Mouse (Mus musculus) neural tube, embryonic 13.5 days (tissue): ENCODE measurements around the gene Psmd13. TPM values are rescaled to one million over a fixed set of nuclear protein-coding genes. Genes with fewer than 3 reads are reported as not detected.
A peak's percentile ranks its signal among the peaks of the same experiment; 100 is the strongest.

ENCODE experiments used
- ATAC-seq: fragments of 200-750 bp; cut with Nextera tagmentation; 2 replicates; pipeline ENCODE4 v1.8.0; 2017; ENCODE audit warnings: low read depth, mild to moderate bottlenecking, moderate TSS enrichment, moderate library complexity
- H3K27ac ChIP-seq: fragments of 300-500 bp; sonication (generic); replicated peaks from 2 replicates; pipeline ENCODE4 v1.5.1; 2015; ENCODE audit warnings: moderate library complexity, mild to moderate bottlenecking, inconsistent platforms
- H3K27me3 ChIP-seq: fragments of 300-500 bp; sonication (generic); 2 replicates; pipeline ENCODE4 v1.6.1; 2015; ENCODE audit warnings: mild to moderate bottlenecking, inconsistent platforms
- H3K36me3 ChIP-seq: fragments of 300-500 bp; sonication (generic); 2 replicates; pipeline ENCODE4 v1.6.1; 2015; ENCODE audit warnings: mild to moderate bottlenecking, inconsistent platforms
- H3K4me1 ChIP-seq: fragments of 300-500 bp; sonication (generic); replicated peaks from 2 replicates; pipeline ENCODE4 v1.6.1; 2015; ENCODE audit warnings: inconsistent platforms
- H3K4me2 ChIP-seq: fragments of 300-500 bp; sonication (generic); 2 replicates; pipeline ENCODE4 v1.6.1; 2015; ENCODE audit warnings: inconsistent platforms, mild to moderate bottlenecking, moderate library complexity
- H3K4me3 ChIP-seq: fragments of 300-500 bp; sonication (generic); 2 replicates; pipeline ENCODE4 v1.5.1; 2015; ENCODE audit warnings: mild to moderate bottlenecking, inconsistent platforms
- H3K9ac ChIP-seq: fragments of 300-500 bp; sonication (generic); 2 replicates; pipeline ENCODE4 v1.6.1; 2015; ENCODE audit warnings: moderate library complexity, mild to moderate bottlenecking, inconsistent platforms
- H3K9me3 ChIP-seq: fragments of 300-500 bp; sonication (generic); 2 replicates; pipeline ENCODE4 v1.6.1; 2016; ENCODE audit warnings: inconsistent platforms
- WGBS: fragments of 180-500 bp; shearing (Covaris S2); methylation state at CpG from one replicate; pipeline ENCODE4 v1.1.7; 2015; 5-methylcytosine and 5-hydroxymethylcytosine counted together
- polyA plus RNA-seq: library from polyadenylated mRNA; unstranded; fragments of >200 nt; fragmentation: Nextera tagmentation; extraction: Ambion mirVana; gene quantifications from 2 replicates; pipeline ENCODE4 v1.2.1, GENCODE M21; 2015

The Psmd13 gene
- polyA plus RNA-seq, 1 experiment from 2014 or later = 258 TPM

- H3K27me3 ChIP-seq = no peaks in the 10 kb centered on the region
- H3K36me3 ChIP-seq = peaks cover 65% of the 10 kb centered on the region
- H3K27ac ChIP-seq = no peak overlapping the region
- H3K9me3 ChIP-seq = no peaks in the 10 kb centered on the region
- 92% methylated on average over 7 of the region's 7 CpGs for WGBS
- no peak overlapping the region for H3K9ac ChIP-seq
- no peak overlapping the region for H3K4me2 ChIP-seq
- no peak for ATAC-seq
- H3K4me1 ChIP-seq = 0 out of 2 replicates have a peak, but pooled peaks cover under 1% of the 10 kb centered on the region
- H3K4me3 ChIP-seq = no peak overlapping the region
Observed at GRCm38 (mm10) chr7:140897863-140898262, 16.1 kb downstream of the Psmd13 start.

DNA sequence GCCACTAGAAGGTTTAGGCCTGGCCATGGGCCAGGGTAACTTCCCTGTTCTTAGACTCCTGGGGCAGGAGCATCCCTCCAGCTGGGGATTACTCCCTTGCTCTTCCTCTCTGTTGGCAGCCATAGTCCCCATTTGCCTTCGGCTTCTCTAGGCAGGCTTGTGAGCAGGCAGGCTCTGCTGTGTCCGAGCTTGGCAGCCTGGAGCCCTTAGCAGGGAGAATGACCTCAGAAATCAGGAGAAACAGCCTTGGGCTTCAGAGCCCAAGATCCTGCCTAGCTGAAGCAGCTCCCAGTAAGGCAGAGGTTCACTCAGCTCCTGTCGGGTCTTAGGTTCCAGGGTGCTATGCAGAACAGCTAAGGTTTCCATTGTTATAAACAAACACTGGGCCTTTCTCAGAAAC lies 17.4 kb downstream of the Psmd13 start:
- 81% methylated on average over 3 of the region's 3 CpGs for WGBS
- H3K9ac ChIP-seq = no peak overlapping the region

GRCm38 (mm10) chr7:140900220-140900619 lies 18.5 kb downstream of the Psmd13 start, which contains the start of gene Cox8b:
Cox8b (minus strand) TSS chr7:140900446.
- Histone ChIP-seq H3K4me2 (no peak within 1 kb of the TSS), H3K9me3 (no peaks in the 10 kb centered on the region), H3K27ac (no peak within 1 kb of the TSS), H3K27me3 (no peaks in the 10 kb centered on the region), H3K9ac (no peak within 1 kb of the TSS), H3K36me3 (peaks cover 44% of the 10 kb centered on the region), H3K4me3 (no peak within 1 kb of the TSS), H3K4me1 (peaks cover 7% of the 10 kb centered on the region; the same call in 1 of the 2 replicates)
- no peak for ATAC-seq
- 74% methylated on average over 10 of the region's 10 CpGs for WGBS

More for the DNA sequence above, 17.4 kb downstream of the Psmd13 start:
- H3K4me1 ChIP-seq = peaks cover 7% of the 10 kb centered on the region; the same call in 1 of the 2 replicates
- no peak overlapping the region for H3K4me3 ChIP-seq
- H3K27me3 ChIP-seq = no peaks in the 10 kb centered on the region
- H3K4me2 ChIP-seq = no peak overlapping the region
- no peak for ATAC-seq
- no peak overlapping the region for H3K27ac ChIP-seq
- H3K36me3 ChIP-seq = peaks cover 54% of the 10 kb centered on the region
- no peaks in the 10 kb centered on the region for H3K9me3 ChIP-seq

- WGBS = 83% methylated on average over 15 of the region's 15 CpGs
Observed at GRCm38 (mm10) chr7:140902036-140902875, 20.5 kb downstream of the Psmd13 start.

DNA sequence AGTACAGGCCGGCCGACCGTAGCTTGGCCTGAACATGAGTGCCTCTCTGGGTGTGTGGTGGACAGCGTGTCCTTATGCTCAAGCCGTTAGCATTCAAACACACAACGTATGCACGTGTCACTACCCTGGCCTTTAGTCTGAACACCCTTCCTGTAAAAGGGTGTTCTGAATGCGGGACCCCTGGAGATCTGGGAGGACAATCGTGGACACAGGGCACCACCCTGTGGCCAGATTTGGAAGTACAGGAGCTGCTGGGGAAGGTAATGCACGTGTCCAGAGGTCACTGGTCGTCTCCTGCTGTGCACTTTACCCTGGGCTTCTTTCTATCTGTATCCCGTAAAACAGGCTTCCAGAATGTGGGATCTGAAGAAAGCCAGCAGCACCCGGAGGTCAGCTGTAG lies 21.4 kb downstream of the Psmd13 start:
- Histone ChIP-seq H3K4me3 (no peak overlapping the region), H3K27ac (no peak overlapping the region), H3K4me2 (no peak overlapping the region), H3K9ac (peak overlapping the region; percentile 41), H3K4me1 (peaks cover 7% of the 10 kb centered on the region; the same call in 1 of the 2 replicates), H3K36me3 (peaks cover 16% of the 10 kb centered on the region), H3K27me3 (no peaks in the 10 kb centered on the region), H3K9me3 (no peaks in the 10 kb centered on the region)
- 24% methylated on average over 13 of the region's 13 CpGs for WGBS
- peak; percentile 62 for ATAC-seq

More at GRCm38 (mm10) chr7:140902036-140902875, 20.5 kb downstream of the Psmd13 start:
- Histone ChIP-seq H3K9me3 (no peaks in the 10 kb centered on the region), H3K9ac (no peak overlapping the region), H3K36me3 (peaks cover 26% of the 10 kb centered on the region), H3K27me3 (no peaks in the 10 kb centered on the region), H3K4me1 (peaks cover 7% of the 10 kb centered on the region; the same call in 1 of the 2 replicates), H3K4me2 (no peak overlapping the region), H3K27ac (no peak overlapping the region), H3K4me3 (no peak overlapping the region)
- ATAC-seq = no peak

GRCm38 (mm10) chr7:140905642-140906081 lies 23.9 kb downstream of the Psmd13 start:
- 90% methylated on average over 2 of the region's 2 CpGs for WGBS
- Histone ChIP-seq H3K4me3 (no peak overlapping the region), H3K4me2 (no peak overlapping the region), H3K9ac (no peak overlapping the region), H3K27ac (no peak overlapping the region), H3K36me3 (no peaks in the 10 kb centered on the region), H3K4me1 (peaks cover 12% of the 10 kb centered on the region), H3K27me3 (no peaks in the 10 kb centered on the region), H3K9me3 (no peaks in the 10 kb centered on the region)
- no peak for ATAC-seq

DNA sequence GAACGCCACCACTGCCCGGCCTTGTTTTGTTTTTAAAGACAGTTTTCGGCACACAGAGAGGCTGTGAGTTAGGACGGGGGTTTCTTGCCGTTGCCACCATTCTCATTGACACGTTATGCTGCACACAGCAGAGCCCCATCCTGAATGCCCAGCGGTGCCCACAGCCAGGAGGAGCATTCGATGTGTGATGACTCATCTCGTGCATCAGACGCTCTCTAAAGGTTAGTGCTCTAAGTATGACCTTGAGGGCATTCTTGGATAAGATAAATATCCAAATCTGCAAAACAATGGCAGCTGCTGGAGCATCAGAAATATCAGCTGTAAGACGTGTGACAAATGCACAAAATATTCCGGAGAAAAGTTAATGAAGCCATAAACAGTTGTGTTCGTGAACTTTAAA lies 25.4 kb downstream of the Psmd13 start:
- H3K4me3 ChIP-seq = no peak overlapping the region
- no peak overlapping the region for H3K9ac ChIP-seq
- no peak for ATAC-seq
- H3K36me3 ChIP-seq = no peaks in the 10 kb centered on the region
- H3K9me3 ChIP-seq = no peaks in the 10 kb centered on the region
- no peak overlapping the region for H3K4me2 ChIP-seq
- H3K27me3 ChIP-seq = no peaks in the 10 kb centered on the region
- H3K4me1 ChIP-seq = peaks cover 12% of the 10 kb centered on the region
- no peak overlapping the region for H3K27ac ChIP-seq
- WGBS = 83% methylated on average over 13 of the region's 13 CpGs

DNA sequence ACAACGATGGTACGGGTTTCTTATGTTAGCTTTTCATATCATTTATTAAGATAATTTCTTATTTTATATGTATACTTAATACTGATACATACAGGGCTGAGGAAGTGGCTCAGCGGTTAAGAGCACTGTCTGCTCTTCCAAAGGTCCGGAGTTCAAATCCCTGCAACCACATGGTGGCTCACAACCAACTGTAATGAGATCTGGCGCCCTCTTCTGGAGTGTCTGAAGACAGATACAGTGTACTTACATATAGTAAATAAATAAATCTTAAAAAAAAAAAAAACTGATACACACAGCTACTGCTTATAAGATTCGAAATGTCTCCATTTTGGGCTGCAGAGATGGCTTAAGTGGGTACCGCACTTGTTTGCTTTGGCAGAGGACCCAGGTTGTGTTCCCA lies 25.9 kb downstream of the Psmd13 start:
- Histone ChIP-seq H3K4me1 (peaks cover 12% of the 10 kb centered on the region), H3K36me3 (no peaks in the 10 kb centered on the region), H3K27me3 (no peaks in the 10 kb centered on the region), H3K4me2 (no peak overlapping the region), H3K4me3 (no peak overlapping the region), H3K9ac (no peak overlapping the region), H3K9me3 (no peaks in the 10 kb centered on the region), H3K27ac (no peak overlapping the region)
- WGBS = 87% methylated on average over 7 of the region's 7 CpGs
- no peak for ATAC-seq

- no peak overlapping the region for H3K27ac ChIP-seq
- H3K36me3 ChIP-seq = no peaks in the 10 kb centered on the region
- WGBS = 52% methylated on average over 7 of the region's 7 CpGs
Observed at GRCm38 (mm10) chr7:140908181-140908580, 26.4 kb downstream of the Psmd13 start.

DNA sequence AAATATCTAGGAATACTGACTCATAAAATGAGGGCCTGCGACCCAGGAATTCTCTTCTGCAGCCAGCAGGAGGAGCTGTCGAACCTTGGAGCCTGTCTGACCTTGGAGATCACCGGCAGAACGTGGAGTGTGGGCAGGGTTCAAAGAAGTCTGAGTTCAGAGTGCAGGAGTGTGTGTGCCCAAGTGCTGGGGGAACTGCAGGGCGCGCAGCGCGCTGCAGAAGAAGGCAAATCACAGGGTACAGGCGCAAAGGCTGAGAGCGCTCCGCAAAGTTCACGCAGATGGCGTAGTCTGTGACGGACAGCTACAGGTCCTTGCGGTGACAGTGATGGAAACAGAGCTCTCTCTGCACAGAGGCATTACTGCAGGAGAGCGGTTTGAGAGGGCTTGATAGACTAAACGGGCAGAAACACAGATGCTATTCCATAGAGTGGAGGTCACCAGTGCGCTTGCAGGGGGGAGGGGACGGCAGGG lies 26.9 kb downstream of the Psmd13 start:
- Histone ChIP-seq H3K4me3 (peak overlapping the region; percentile 36), H3K9me3 (no peaks in the 10 kb centered on the region), H3K9ac (peak overlapping the region; percentile 56), H3K4me2 (peak overlapping the region; percentile 72), H3K36me3 (no peaks in the 10 kb centered on the region), H3K27ac (no peak overlapping the region), H3K27me3 (peaks cover 1% of the 10 kb centered on the region; the same call in 1 of the 2 replicates), H3K4me1 (peaks cover 5% of the 10 kb centered on the region)
- 2% methylated on average over 19 of the region's 19 CpGs for WGBS
- ATAC-seq = peak; percentile 60

More at GRCm38 (mm10) chr7:140908181-140908580, 26.4 kb downstream of the Psmd13 start:
- Histone ChIP-seq H3K9ac (no peak overlapping the region), H3K27me3 (no peaks in the 10 kb centered on the region), H3K4me1 (peaks cover 9% of the 10 kb centered on the region), H3K9me3 (no peaks in the 10 kb centered on the region), H3K4me3 (no peak overlapping the region), H3K4me2 (no peak overlapping the region)
- no peak for ATAC-seq

- peaks cover 6% of the 10 kb centered on the region; the same call in 1 of the 2 replicates for H3K27me3 ChIP-seq
- ATAC-seq = no peak
- no peak overlapping the region for H3K4me2 ChIP-seq
- H3K4me1 ChIP-seq = peaks cover 5% of the 10 kb centered on the region
- H3K9ac ChIP-seq = no peak overlapping the region
- H3K27ac ChIP-seq = no peak overlapping the region
- no peak overlapping the region for H3K4me3 ChIP-seq
- H3K9me3 ChIP-seq = no peaks in the 10 kb centered on the region
- H3K36me3 ChIP-seq = no peaks in the 10 kb centered on the region
- WGBS = 77% methylated on average over 3 of the region's 3 CpGs
Observed at GRCm38 (mm10) chr7:140912293-140912692, 30.5 kb downstream of the Psmd13 start.

- Histone ChIP-seq H3K4me3 (no peak overlapping the region), H3K36me3 (no peaks in the 10 kb centered on the region), H3K4me1 (peaks cover 5% of the 10 kb centered on the region), H3K9ac (no peak overlapping the region), H3K27ac (no peak overlapping the region), H3K4me2 (no peak overlapping the region), H3K9me3 (no peaks in the 10 kb centered on the region), H3K27me3 (peaks cover 8% of the 10 kb centered on the region)
- WGBS = 52% methylated on average over 5 of the region's 5 CpGs
- ATAC-seq = no peak
Observed at GRCm38 (mm10) chr7:140912846-140913482, 31.2 kb downstream of the Psmd13 start.
